Mouse (Mus musculus) kidney, adult 2 months (tissue): ENCODE measurements around the gene Svep1.

Source experiments
- CTCF ChIP-seq: fragments of 200-500 bp; conservative IDR thresholded peaks from 2 replicates; pipeline ENCODE4 v1.5.1; 2011; ENCODE audit warnings: low read depth, mild to moderate bottlenecking, control low read depth, low read length, moderate library complexity, mixed read lengths; ENCODE audit not compliant: insufficient read depth, insufficient read length
- POLR2A ChIP-seq: fragments of 200-500 bp; IDR thresholded peaks from one replicate; pipeline ENCODE4 v1.6.1; 2011; ENCODE audit warnings: low read depth, low read length, control low read depth

DNA sequence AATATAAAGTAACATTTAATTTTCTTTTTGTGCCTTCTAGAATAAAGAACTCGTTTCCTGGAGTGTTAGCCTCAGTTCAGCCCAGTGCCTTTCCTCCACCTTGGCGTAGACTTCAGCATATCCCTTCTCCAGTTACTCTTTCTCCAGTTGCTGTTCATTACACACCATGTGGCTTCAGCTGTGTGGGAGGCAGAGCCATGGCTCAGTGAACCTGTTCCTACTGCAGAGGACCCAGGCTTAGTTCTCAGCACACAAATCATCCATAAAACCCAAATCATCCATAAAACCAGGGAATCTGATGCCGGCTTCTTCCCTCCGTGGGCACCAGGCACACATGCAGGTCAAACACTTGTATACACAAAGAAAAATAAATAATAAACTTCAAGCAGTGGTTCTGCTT lies 22.8 kb downstream of the Svep1 start:
- TF ChIP-seq CTCF (no peak), POLR2A (no peak)
